Mouse (Mus musculus): ENCODE measurements around the gene Slc35f2.

- TF ChIP-seq CTCF (IDR thresholded peaks at IDR 0.05) (no peak), EP300 (IDR thresholded peaks at IDR 0.05) (no peak)
These were observed 6.6 kb upstream of the Slc35f2 start for GRCm38 (mm10) chr9:53764697-53765096.

Data from lung, postnatal 0 days (tissue).